Mouse (Mus musculus): Measurements from ENCODE around the gene Zmynd8. TPM values are rescaled to one million over a fixed set of nuclear protein-coding genes. Genes with fewer than 3 reads are reported as not detected.

The Zmynd8 gene
- total and polyA plus RNA-seq, 3 experiments = 30.3 to 89.2 (median 41.6) TPM

DNA sequence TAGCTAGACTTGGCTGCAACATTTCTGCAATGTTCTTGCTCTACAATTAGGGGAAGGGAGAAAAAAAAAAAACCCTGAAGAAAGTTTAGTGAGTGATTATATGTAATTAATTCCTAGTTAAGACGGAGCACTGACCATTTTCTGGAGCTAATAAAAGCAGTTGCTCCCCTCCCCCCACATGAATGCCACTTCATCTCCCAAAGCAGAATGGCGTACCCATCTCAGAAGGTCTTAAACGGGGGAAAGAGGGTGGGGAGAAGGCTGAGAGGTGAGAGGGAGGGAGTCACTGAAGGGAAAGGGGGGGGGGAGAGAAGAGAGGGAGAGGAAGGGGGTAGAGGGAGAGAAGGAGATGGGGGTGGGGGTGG, 17.6 kb downstream of the Zmynd8 start:
- Histone ChIP-seq H3K9ac (ENCODE audit: control insufficient read depth, low read depth, low read length, poor library complexity, severe bottlenecking) (no peak overlapping the region), H3K79me2 (ENCODE audit: control insufficient read depth, insufficient read depth, low read length, poor library complexity) (peaks cover 79% of the 10 kb centered on the region), H3K36me3 (ENCODE audit: control insufficient read depth in 1 of 2, insufficient read depth in 2 of 2, low read length in 2 of 2) (peaks cover 12 to 37% of the 10 kb centered on the region in 2 experiments), H3K27me3 (ENCODE audit: control insufficient read depth in 1 of 2, insufficient read depth in 2 of 2, low read length in 2 of 2) (no peaks in the 10 kb centered on the region), H3K9me3 (replicated peaks; ENCODE audit: insufficient read depth, low read length) (no peaks in the 10 kb centered on the region), H3K27ac (ENCODE audit: control insufficient read depth, low read depth, low read length) (no peak overlapping the region), H3K4me3 (ENCODE audit: control insufficient read depth in 1 of 2, insufficient read depth in 1 of 2, low read depth in 2 of 2, low read length in 2 of 2) (no peak overlapping the region), H3K4me1 (ENCODE audit: control insufficient read depth in 1 of 2, insufficient read depth in 2 of 2, low read length in 2 of 2) (peaks cover 11 to 32% of the 10 kb centered on the region in 2 experiments)
- TF ChIP-seq MAZ (IDR thresholded peaks at IDR 0.05; ENCODE audit: low read depth, low read length) (no peak), MXI1 (IDR thresholded peaks at IDR 0.05; ENCODE audit: low read depth, low read length) (no peak), MYC (IDR thresholded peaks at IDR 0.05; ENCODE audit: low read depth, low read length) (no peak), MEF2A (IDR thresholded peaks at IDR 0.05; ENCODE audit: extremely low read depth, insufficient replicate concordance, low read depth, low read length, poor library complexity, severe bottlenecking) (no peak), ETS1 (IDR thresholded peaks at IDR 0.05; ENCODE audit: low read depth, low read length) (no peak), NELFE (IDR thresholded peaks at IDR 0.05; ENCODE audit: low read depth, low read length) (no peak), ZNF384 (IDR thresholded peaks at IDR 0.05; ENCODE audit: low read depth, low read length) (no peak)
- no peak for DNase-seq (ENCODE audit: low read depth, low spot score)

DNA sequence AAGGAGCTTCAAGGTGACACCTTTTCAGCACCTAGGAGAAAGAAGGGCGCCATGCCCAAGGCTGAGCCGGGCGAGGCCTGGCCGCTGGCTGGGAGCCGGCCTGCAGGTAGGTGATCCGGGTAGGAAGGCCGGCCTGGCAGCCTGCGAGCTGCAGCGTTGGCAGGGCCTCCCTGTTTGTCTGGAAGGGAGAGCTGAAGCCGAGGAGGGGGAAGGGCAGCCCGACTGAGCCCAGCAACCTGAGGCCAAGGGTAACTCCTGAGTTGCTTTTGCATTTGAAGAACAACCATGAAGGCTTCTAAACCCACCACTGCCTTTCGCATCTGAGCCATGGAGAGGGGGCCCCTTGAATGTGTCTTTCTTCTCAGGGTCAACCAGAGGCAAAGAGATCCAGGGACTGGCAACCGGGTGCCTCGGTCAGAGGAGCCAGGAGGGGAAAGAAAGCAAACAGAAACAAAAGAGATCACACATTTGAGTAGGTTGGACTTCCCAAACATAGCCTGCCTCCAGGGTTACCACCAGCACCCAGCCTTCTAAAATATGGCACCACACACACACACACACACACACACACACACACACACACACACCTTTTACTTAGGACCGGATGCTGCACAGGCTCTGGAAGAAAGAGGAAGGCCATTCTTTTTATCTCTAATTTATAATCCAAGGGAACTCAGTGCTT, 18.2 kb downstream of the Zmynd8 start:
- H3K27ac ChIP-seq (ENCODE audit: control insufficient read depth, low read depth, low read length) = no peak overlapping the region
- DNase-seq (ENCODE audit: low read depth, low spot score) = no peak
- no peaks in the 10 kb centered on the region for H3K9me3 ChIP-seq (replicated peaks; ENCODE audit: insufficient read depth, low read length)
- no peak for TF ChIP-seq NRF1 (IDR thresholded peaks at IDR 0.05; ENCODE audit: insufficient read depth, low read depth, low read length, poor library complexity, severe bottlenecking)
- H3K36me3 ChIP-seq (ENCODE audit: control insufficient read depth in 1 of 2, insufficient read depth in 2 of 2, low read length in 2 of 2) = peaks cover 12 to 31% of the 10 kb centered on the region in 2 experiments
- peaks cover 6 to 27% of the 10 kb centered on the region in 2 experiments for H3K4me1 ChIP-seq (ENCODE audit: control insufficient read depth in 1 of 2, insufficient read depth in 2 of 2, low read length in 2 of 2)
- H3K9ac ChIP-seq (ENCODE audit: control insufficient read depth, low read depth, low read length, poor library complexity, severe bottlenecking) = no peak overlapping the region
- no peaks in the 10 kb centered on the region for H3K27me3 ChIP-seq (ENCODE audit: control insufficient read depth in 1 of 2, insufficient read depth in 2 of 2, low read length in 2 of 2)
- no peak overlapping the region for H3K4me3 ChIP-seq (ENCODE audit: control insufficient read depth in 1 of 2, insufficient read depth in 1 of 2, low read depth in 2 of 2, low read length in 2 of 2)
- H3K79me2 ChIP-seq (ENCODE audit: control insufficient read depth, insufficient read depth, low read length, poor library complexity) = peaks cover 76% of the 10 kb centered on the region

DNA sequence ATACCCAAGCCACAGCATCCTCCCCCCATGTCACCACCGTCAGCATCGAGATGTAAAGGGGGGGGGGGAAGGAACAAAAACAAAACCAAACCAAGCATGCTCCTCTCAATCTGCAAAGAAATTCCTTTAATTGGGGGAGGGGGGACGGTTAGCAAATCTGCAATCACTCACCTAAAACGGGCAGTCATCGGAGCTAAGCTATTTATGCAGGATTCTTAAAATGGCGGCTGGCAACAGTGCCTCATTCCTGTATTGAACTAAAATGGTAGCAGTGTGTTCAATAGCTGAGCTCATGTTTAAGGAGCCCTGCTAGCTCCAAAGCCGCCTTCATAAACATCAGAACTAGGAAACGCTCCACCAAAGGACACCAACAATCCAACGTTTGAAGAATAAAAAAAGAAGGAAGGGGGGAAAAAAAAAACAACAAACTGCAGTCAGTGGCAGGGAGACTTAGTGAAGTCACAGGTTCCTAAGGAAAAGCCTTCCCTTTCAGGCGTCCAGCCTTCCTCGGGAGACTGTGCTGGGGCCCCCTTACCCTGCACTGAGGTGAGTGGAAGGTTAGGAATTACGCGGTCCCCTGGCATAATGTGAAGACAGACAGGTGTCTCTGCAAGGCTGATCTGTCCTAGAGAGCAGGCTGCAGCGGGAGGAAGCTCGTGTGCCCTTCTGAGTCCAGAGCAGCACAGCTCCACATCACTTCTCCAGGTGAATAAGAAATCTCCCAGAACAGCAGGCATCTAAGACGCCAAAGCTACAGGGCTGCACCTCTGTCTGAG, 19.2 kb downstream of the Zmynd8 start:
- H3K36me3 ChIP-seq (ENCODE audit: control insufficient read depth in 1 of 2, insufficient read depth in 2 of 2, low read length in 2 of 2) = peaks cover 12 to 29% of the 10 kb centered on the region in 2 experiments
- no peak for DNase-seq (ENCODE audit: low read depth, low spot score)
- peaks cover 6 to 22% of the 10 kb centered on the region in 2 experiments for H3K4me1 ChIP-seq (ENCODE audit: control insufficient read depth in 1 of 2, insufficient read depth in 2 of 2, low read length in 2 of 2)
- no peak overlapping the region for H3K27ac ChIP-seq (ENCODE audit: control insufficient read depth, low read depth, low read length)
- H3K9ac ChIP-seq (ENCODE audit: control insufficient read depth, low read depth, low read length, poor library complexity, severe bottlenecking) = no peak overlapping the region
- H3K79me2 ChIP-seq (ENCODE audit: control insufficient read depth, insufficient read depth, low read length, poor library complexity) = peaks cover 77% of the 10 kb centered on the region
- no peak for TF ChIP-seq ETS1 (IDR thresholded peaks at IDR 0.05; ENCODE audit: low read depth, low read length)
- no peak for TF ChIP-seq MAX (IDR thresholded peaks at IDR 0.05; ENCODE audit: low read length)
- no peak for TF ChIP-seq ZNF384 (IDR thresholded peaks at IDR 0.05; ENCODE audit: low read depth, low read length)
- no peak for TF ChIP-seq MAFK (IDR thresholded peaks at IDR 0.05; ENCODE audit: borderline replicate concordance, low read depth, low read length)
- no peak for TF ChIP-seq HCFC1 (IDR thresholded peaks at IDR 0.05; ENCODE audit: low read depth, low read length)
- TF ChIP-seq POLR2A (IDR thresholded peaks at IDR 0.05; ENCODE audit: control insufficient read depth in 1 of 2, insufficient read depth in 1 of 2, low read depth in 1 of 2, low read length in 2 of 2, poor library complexity in 1 of 2) = no peak
- no peak for TF ChIP-seq USF1 (IDR thresholded peaks at IDR 0.05; ENCODE audit: low read depth, low read length)
- no peak for TF ChIP-seq POLR2AphosphoS5 (IDR thresholded peaks at IDR 0.05; ENCODE audit: borderline replicate concordance, low read depth, low read length)
- no peak for TF ChIP-seq TCF12 (IDR thresholded peaks at IDR 0.05; ENCODE audit: low read depth, low read length)
- TF ChIP-seq CHD1 (IDR thresholded peaks at IDR 0.05; ENCODE audit: low read depth, low read length) = no peak
- no peak for TF ChIP-seq E2F4 (IDR thresholded peaks at IDR 0.05; ENCODE audit: borderline replicate concordance, low read depth, low read length)
- no peak for TF ChIP-seq KAT2A (conservative IDR thresholded peaks at IDR 0.05; ENCODE audit: low read depth, low read length)
- no peak for TF ChIP-seq CTCF (IDR thresholded peaks at IDR 0.05 in 2 of 3, conservative IDR thresholded peaks at IDR 0.05 in 1 of 3; ENCODE audit: control insufficient read depth in 1 of 3, insufficient read depth in 1 of 3, low read depth in 2 of 3, low read length in 3 of 3, poor library complexity in 1 of 3, severe bottlenecking in 1 of 3)
- no peak for TF ChIP-seq NELFE (IDR thresholded peaks at IDR 0.05; ENCODE audit: low read depth, low read length)
- TF ChIP-seq BHLHE40 (IDR thresholded peaks at IDR 0.05; ENCODE audit: borderline replicate concordance, low read depth, low read length) = no peak
- H3K4me3 ChIP-seq (ENCODE audit: control insufficient read depth in 1 of 2, insufficient read depth in 1 of 2, low read depth in 2 of 2, low read length in 2 of 2) = no peak overlapping the region
- no peaks in the 10 kb centered on the region for H3K9me3 ChIP-seq (replicated peaks; ENCODE audit: insufficient read depth, low read length)
- H3K27me3 ChIP-seq (ENCODE audit: control insufficient read depth in 1 of 2, insufficient read depth in 2 of 2, low read length in 2 of 2) = no peaks in the 10 kb centered on the region

Data from MEL (cell line).